Mouse (Mus musculus) neural tube, embryonic 12.5 days (tissue): ENCODE measurements around the gene Lrrc63. TPM values are rescaled to one million over a fixed set of nuclear protein-coding genes. Genes with fewer than 3 reads are reported as not detected.

ENCODE experiments used
- ATAC-seq: fragments of 200-750 bp; cut with Nextera tagmentation; 2 replicates; pipeline ENCODE4 v1.8.0; 2017; ENCODE audit warnings: low read depth, mild to moderate bottlenecking, moderate TSS enrichment, moderate library complexity; ENCODE audit not compliant: low FRiP score
- H3K27ac ChIP-seq: fragments of 300-500 bp; sonication (generic); 2 replicates; pipeline ENCODE4 v1.5.1; 2016
- H3K27me3 ChIP-seq: fragments of 300-500 bp; sonication (generic); replicated peaks from 2 replicates; pipeline ENCODE4 v1.6.1; 2016; ENCODE audit warnings: mild to moderate bottlenecking
- H3K36me3 ChIP-seq: fragments of 300-500 bp; sonication (generic); 2 replicates; pipeline ENCODE4 v1.6.1; 2016; ENCODE audit warnings: mild to moderate bottlenecking
- H3K4me1 ChIP-seq: fragments of 300-500 bp; sonication (generic); 2 replicates; pipeline ENCODE4 v1.6.1; 2016
- H3K4me2 ChIP-seq: fragments of 300-500 bp; sonication (generic); replicated peaks from 2 replicates; pipeline ENCODE4 v1.6.1; 2016; ENCODE audit warnings: mild to moderate bottlenecking
- H3K4me3 ChIP-seq: fragments of 300-500 bp; sonication (generic); 2 replicates; pipeline ENCODE4 v1.5.1; 2016
- H3K9ac ChIP-seq: fragments of 300-500 bp; sonication (generic); 2 replicates; pipeline ENCODE4 v1.6.1; 2016; ENCODE audit warnings: mild to moderate bottlenecking
- H3K9me3 ChIP-seq: fragments of 300-500 bp; sonication (generic); 2 replicates; pipeline ENCODE4 v1.6.1; 2016; ENCODE audit warnings: mild to moderate bottlenecking
- WGBS: fragments of 180-500 bp; shearing (Covaris S2); methylation state at CpG from one replicate; pipeline ENCODE4 v1.1.7; 2016; 5-methylcytosine and 5-hydroxymethylcytosine counted together
- polyA plus RNA-seq: library from polyadenylated mRNA; unstranded; fragments of >200 nt; fragmentation: Nextera tagmentation; extraction: Ambion mirVana; gene quantifications from 2 replicates; pipeline ENCODE4 v1.2.1, GENCODE M21; 2016

The Lrrc63 gene
- polyA plus RNA-seq, 1 experiment from 2014 or later: 0.08 TPM

DNA sequence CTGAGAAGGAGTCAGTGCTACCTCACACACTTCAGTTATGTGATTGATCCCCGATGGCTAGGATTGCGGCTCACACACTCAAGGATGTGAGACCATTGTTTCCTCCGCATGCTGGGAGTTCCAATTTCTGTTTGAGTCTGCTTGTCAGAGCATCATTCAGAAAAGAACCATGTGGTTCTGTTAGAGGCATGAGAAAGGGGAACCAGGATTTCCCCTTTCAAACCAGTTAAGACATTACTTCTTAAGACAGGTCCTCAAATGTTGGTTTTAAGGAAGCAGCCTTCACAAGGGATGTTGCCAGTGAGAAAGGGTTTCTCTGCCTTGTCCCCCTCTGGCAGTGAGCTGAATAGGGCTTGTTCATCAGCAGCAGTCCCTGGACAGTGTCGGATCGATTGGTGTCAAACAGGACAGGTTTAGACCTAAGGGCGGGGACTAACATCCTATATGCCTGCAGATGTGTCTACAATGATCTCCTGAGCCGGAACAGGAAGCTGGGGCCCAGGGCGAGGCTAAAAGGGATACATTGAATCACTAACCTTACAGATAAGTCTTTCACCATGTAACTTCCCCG is 73.7 kb downstream of the Lrrc63 start:
- no peak overlapping the region for H3K9ac ChIP-seq
- WGBS: 85% methylated on average over 9 of the region's 9 CpGs
- no peaks in the 10 kb centered on the region for H3K36me3 ChIP-seq
- no peaks in the 10 kb centered on the region for H3K9me3 ChIP-seq
- no peak for ATAC-seq
- no peaks in the 10 kb centered on the region for H3K27me3 ChIP-seq
- H3K4me1 ChIP-seq: no peaks in the 10 kb centered on the region
- H3K27ac ChIP-seq: no peak overlapping the region
- H3K4me2 ChIP-seq: no peak overlapping the region
- no peak overlapping the region for H3K4me3 ChIP-seq

DNA sequence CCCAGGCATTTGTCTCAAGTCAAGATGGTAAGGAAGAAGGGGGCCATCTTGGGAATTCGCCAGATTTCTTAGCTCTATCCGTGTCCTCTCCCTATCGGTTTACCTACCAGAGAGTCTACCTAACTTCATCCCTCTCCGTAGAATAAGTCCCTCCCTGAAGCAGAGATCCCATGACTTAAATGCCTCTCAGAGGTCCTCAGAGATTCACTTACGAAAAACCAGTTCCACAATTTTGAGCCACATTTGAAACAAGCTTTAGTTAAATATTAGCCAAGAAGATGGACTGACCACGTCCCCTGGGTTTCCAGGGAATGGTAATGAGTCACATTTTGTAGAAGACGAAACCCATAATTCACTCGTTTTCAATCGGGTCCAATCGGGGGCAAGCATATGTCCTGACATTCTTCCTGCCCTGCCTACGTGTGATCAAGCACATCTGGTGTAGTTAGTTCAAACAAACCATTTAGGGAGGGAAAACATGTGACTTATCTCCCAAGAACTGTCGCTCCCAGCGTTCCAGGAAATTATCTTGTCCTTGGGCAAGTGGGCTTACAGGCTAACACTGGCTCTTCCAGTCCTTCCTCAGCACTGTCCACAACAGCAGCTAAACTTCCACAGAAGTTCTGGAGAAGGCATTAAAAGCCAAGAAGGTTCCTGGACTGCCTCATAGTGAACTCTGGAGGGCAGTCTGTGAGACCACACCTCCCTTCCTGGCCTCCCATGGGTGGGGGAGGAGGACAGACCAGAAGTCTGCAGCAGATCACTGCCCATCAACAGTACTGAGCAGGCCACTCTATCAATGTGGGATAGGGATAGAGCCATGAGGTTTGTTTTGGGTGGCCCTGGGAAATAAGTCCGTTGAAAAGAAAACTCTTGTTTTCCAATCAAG is 76.0 kb downstream of the Lrrc63 start:
- H3K9me3 ChIP-seq: no peaks in the 10 kb centered on the region
- H3K27ac ChIP-seq: no peak overlapping the region
- H3K4me1 ChIP-seq: no peaks in the 10 kb centered on the region
- H3K9ac ChIP-seq: no peak overlapping the region
- 78% methylated on average over 14 of the region's 14 CpGs for WGBS
- no peak overlapping the region for H3K4me3 ChIP-seq
- no peaks in the 10 kb centered on the region for H3K36me3 ChIP-seq
- H3K4me2 ChIP-seq: no peak overlapping the region
- ATAC-seq: no peak
- no peaks in the 10 kb centered on the region for H3K27me3 ChIP-seq

DNA sequence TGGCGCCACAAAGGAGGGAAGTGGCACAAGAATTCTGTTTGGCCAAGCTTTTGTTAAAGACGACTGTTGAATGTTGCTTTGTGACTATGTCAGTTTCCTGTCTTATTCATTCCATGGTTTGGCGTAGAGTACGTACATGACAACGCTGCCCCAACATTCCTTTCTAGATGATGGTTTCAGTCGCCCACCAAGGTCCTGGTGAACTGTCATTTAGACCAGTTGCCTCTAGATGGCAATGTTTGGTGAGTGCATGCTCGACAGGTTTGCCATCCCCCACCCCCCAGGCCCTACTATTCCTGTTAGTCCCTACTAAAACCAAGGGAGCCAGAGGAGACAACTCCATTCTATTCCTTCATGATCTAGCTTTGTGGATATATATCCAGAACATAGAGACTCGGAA is 78.2 kb downstream of the Lrrc63 start:
- Histone ChIP-seq H3K4me3 (no peak overlapping the region), H3K4me1 (no peaks in the 10 kb centered on the region), H3K27ac (no peak overlapping the region), H3K9ac (no peak overlapping the region), H3K27me3 (no peaks in the 10 kb centered on the region), H3K4me2 (no peak overlapping the region), H3K36me3 (no peaks in the 10 kb centered on the region), H3K9me3 (no peaks in the 10 kb centered on the region)
- 75% methylated on average over 8 of the region's 8 CpGs for WGBS
- no peak for ATAC-seq

DNA sequence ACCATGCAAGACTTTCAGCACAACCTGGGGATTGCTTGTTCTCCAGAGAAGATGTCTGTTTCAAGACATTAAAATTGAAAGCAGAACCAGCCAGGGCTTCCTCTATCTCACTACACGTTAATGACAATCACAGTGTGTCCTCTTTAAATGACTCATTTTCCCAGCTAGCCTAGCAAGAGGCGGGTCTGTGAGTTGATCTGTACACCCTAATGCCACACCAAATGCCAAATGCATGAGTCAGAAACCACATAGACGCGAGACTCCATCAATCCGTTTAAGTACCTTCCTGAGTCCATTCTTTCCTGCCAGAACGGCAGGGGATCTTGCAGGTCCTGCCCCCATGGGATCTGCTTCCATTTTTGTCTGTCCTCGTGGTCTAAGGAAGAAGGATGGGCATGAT is 85.5 kb downstream of the Lrrc63 start:
- no peak overlapping the region for H3K4me2 ChIP-seq
- H3K36me3 ChIP-seq: no peaks in the 10 kb centered on the region
- ATAC-seq: no peak
- H3K4me3 ChIP-seq: no peak overlapping the region
- WGBS: 81% methylated on average over 7 of the region's 7 CpGs
- H3K9ac ChIP-seq: no peak overlapping the region
- H3K27ac ChIP-seq: no peak overlapping the region
- H3K9me3 ChIP-seq: no peaks in the 10 kb centered on the region
- no peaks in the 10 kb centered on the region for H3K4me1 ChIP-seq
- no peaks in the 10 kb centered on the region for H3K27me3 ChIP-seq

DNA sequence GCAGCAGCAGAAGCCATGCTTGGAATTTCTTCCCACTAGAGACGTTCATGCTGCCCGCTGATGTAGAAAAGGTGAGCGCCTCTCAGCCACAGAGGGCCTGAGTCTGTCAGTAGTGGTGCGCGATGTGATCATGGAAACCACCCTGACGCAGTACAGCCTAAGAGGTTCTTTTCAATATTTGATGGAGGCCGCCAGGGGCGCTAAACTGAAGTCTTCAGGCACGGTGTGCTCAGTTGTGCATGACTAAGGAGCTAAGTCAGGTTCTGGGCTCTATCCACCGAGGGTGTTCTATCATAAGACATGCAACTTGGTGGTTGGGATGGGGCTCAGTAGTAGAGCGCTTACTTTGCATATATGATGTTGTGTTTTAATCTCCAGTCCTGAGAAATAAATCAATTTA is 95.2 kb downstream of the Lrrc63 start:
- no peaks in the 10 kb centered on the region for H3K4me1 ChIP-seq
- H3K27me3 ChIP-seq: no peaks in the 10 kb centered on the region
- no peaks in the 10 kb centered on the region for H3K9me3 ChIP-seq
- no peak overlapping the region for H3K4me3 ChIP-seq
- H3K36me3 ChIP-seq: no peaks in the 10 kb centered on the region
- ATAC-seq: no peak
- H3K27ac ChIP-seq: no peak overlapping the region
- WGBS: 62% methylated on average over 11 of the region's 11 CpGs
- no peak overlapping the region for H3K4me2 ChIP-seq
- H3K9ac ChIP-seq: no peak overlapping the region

Other genes starting within 250 kb of the Lrrc63 start
- gene Lrch1, start 183.0 kb downstream of the Lrrc63 start, polyA plus RNA-seq: 12.2 and 12.5 TPM in 2 replicates
- gene Rubcnl, start 114.9 kb downstream of the Lrrc63 start, polyA plus RNA-seq: 0.14 and 0.42 TPM in 2 replicates
- gene Lcp1, start 220 bp upstream of the Lrrc63 start, polyA plus RNA-seq: 23.2 and 27.1 TPM in 2 replicates
- 0.32 TPM in 1 of 2 replicates, not detected in the other for gene Cpb2, start 111.4 kb upstream of the Lrrc63 start, polyA plus RNA-seq
- 42.5 and 46.2 TPM in 2 replicates for gene Zc3h13, start 153.5 kb upstream of the Lrrc63 start, polyA plus RNA-seq